Mouse (Mus musculus): ENCODE measurements around the gene Syt8. TPM values are rescaled to one million over a fixed set of nuclear protein-coding genes. Genes with fewer than 3 reads are reported as not detected.

Gene Syt8
- total RNA-seq, 2 experiments from 2014 or later, result not detected

GRCm38 (mm10) chr7:142416225-142416624, 18.4 kb upstream of the Syt8 start:
- H3K27ac ChIP-seq, result peak overlapping the region; percentile 80
- DNase-seq, result no peak
- H3K4me3 ChIP-seq, result no peak overlapping the region
- intact Hi-C loops (cut with DNase I), result no loop called here
- no peak for TF ChIP-seq CTCF (IDR thresholded peaks at IDR 0.05)

GRCm38 (mm10) chr7:142418027-142418426, 16.6 kb upstream of the Syt8 start:
- TF ChIP-seq CTCF (IDR thresholded peaks at IDR 0.05), result no peak
- H3K27ac ChIP-seq, result no peak overlapping the region
- intact Hi-C loops (cut with DNase I), result no loop called here
- H3K4me3 ChIP-seq, result no peak overlapping the region
- no peak for DNase-seq

DNA sequence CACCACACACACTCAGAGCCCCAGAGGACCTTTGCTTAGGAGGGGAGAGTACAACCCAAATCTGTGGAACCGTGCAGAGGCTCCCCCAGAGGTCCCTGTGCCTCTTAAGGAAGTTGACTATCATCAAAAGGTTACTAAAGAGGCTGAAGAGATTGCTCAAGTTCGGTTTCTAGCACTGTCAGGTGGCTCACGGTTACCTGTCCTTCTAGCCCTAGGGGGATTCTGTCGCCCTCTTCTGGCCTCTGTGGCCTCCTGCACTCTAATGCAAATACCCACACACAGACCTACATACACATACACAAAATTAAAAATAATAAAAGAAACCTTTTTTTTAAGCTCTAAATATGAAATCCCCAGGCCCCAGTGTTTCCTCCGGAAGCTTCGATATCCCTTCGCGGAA, 16.0 kb upstream of the Syt8 start:
- TF ChIP-seq CTCF (IDR thresholded peaks at IDR 0.05), result no peak
- intact Hi-C loops (cut with DNase I), result no loop called here
- Histone ChIP-seq H3K4me3 (no peak overlapping the region), H3K27ac (no peak overlapping the region)
- no peak for DNase-seq

GRCm38 (mm10) chr7:142419887-142420286, 14.8 kb upstream of the Syt8 start:
- no peak for TF ChIP-seq CTCF (IDR thresholded peaks at IDR 0.05)
- intact Hi-C loops (cut with DNase I), result no loop called here
- no peak overlapping the region for H3K4me3 ChIP-seq
- no peak for DNase-seq
- H3K27ac ChIP-seq, result no peak overlapping the region

- no peak for TF ChIP-seq CTCF (IDR thresholded peaks at IDR 0.05)
- intact Hi-C loops (cut with DNase I), result no loop called here
- no peak overlapping the region for H3K27ac ChIP-seq
- H3K4me3 ChIP-seq, result no peak overlapping the region
- DNase-seq, result no peak
Measured at GRCm38 (mm10) chr7:142421826-142422225, 12.8 kb upstream of the Syt8 start.

- TF ChIP-seq CTCF (IDR thresholded peaks at IDR 0.05), result peak; percentile 74
- Histone ChIP-seq H3K27ac (no peak overlapping the region), H3K4me3 (no peak overlapping the region)
- peak; percentile 62 for DNase-seq
- intact Hi-C loops (cut with DNase I), result loop anchor here (5.0 kb wide), 1 partner anchor 38 kb away; the partner anchor contains the start of gene Ctsd
Measured at GRCm38 (mm10) chr7:142425641-142426213, 8.9 kb upstream of the Syt8 start.

DNA sequence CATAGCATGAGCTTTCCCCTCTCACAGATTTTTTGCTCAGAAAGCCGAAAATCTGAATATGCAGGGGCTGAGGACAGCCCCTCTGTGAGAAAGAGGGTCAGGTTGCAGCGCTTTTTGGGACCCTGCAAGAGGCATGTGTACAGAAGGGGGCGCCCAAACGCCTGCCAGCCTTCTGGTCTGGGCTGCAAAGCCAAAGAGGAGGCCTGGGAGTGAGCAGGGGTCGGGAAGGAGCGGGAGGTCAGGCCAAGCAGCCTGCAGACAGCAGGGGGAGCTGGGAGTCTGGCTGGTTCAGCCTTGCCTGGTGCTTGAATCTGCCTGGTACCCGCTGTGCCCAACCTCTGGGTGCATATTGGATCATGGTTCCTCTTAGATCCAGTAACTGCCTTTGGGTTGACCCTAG, 6.4 kb upstream of the Syt8 start:
- TF ChIP-seq CTCF (IDR thresholded peaks at IDR 0.05), result peak; percentile 52
- no peak overlapping the region for H3K27ac ChIP-seq
- peak; percentile 61 for DNase-seq
- no peak overlapping the region for H3K4me3 ChIP-seq
- intact Hi-C loops (cut with DNase I), result loop anchor here (5.0 kb wide), 1 partner anchor 41 kb away; the partner anchor contains the start of gene Ctsd

GRCm38 (mm10) chr7:142430160-142430678, 4.4 kb upstream of the Syt8 start:
- intact Hi-C loops (cut with DNase I), result no loop called here
- peak overlapping the region; percentile 16; the same call in 1 of the 2 replicates for H3K27ac ChIP-seq
- no peak overlapping the region for H3K4me3 ChIP-seq
- TF ChIP-seq CTCF (IDR thresholded peaks at IDR 0.05), result no peak
- peak; percentile 61 for DNase-seq

GRCm38 (mm10) chr7:142431106-142431505, 3.5 kb upstream of the Syt8 start:
- H3K27ac ChIP-seq, result no peak overlapping the region
- no peak for TF ChIP-seq CTCF (IDR thresholded peaks at IDR 0.05)
- intact Hi-C loops (cut with DNase I), result no loop called here
- H3K4me3 ChIP-seq, result no peak overlapping the region
- DNase-seq, result no peak

DNA sequence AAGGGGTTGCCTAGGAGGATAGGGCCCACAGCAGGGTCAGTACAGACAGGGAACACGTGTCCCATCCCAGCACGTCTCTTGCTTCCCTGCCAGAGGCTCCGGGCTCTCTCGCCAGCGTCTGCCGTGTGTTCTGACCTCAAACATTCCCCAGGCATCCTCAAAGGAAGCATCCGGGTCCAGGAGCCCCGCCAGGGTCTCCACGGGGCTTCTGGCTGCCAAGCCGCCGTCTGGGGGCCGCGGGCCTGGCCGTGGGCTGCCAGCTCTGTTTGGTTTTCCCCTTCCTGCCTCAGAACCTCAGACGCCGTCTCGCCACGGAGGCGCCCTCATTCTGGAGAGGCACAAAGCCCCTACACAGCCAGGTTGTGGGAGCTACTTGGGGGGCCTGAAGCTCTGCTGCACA, 1.0 kb upstream of the Syt8 start:
- intact Hi-C loops (cut with DNase I), result loop anchor here (2.0 kb wide), 1 partner anchor 147 kb away; no protein-coding TSS in a partner anchor
- no peak for TF ChIP-seq CTCF (IDR thresholded peaks at IDR 0.05)
- Histone ChIP-seq H3K4me3 (no peak overlapping the region), H3K27ac (peak overlapping the region; percentile 40; the same call in 1 of the 2 replicates)
- peak; percentile 38 for DNase-seq

DNA sequence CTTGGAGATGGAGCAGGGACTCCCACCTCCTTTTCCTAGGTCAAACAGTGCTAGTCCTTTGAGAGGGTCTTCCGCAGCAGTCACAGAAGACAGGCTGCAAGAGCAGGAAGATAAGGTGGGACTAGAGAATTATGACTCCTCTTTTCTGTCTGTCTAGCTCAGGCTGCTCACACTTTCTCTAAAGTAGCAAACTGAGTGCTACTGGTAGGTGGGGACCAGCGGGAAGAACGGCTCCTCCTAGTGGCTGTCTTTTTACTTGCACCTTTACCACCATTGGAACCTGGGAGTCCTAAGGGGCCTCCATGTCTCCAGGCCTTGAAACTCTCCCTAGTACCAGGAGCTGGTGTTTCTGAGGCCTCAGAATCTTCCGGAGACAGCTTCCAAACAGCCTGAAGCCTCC, 874 bp downstream of the Syt8 start:
- 0 out of 2 replicates have a peak overlapping the region, but pooled peaks have one; percentile 48 for H3K27ac ChIP-seq
- intact Hi-C loops (cut with DNase I), result loop anchor here (2.0 kb wide), 1 partner anchor 145 kb away; no protein-coding TSS in a partner anchor
- H3K4me3 ChIP-seq, result no peak overlapping the region
- TF ChIP-seq CTCF (IDR thresholded peaks at IDR 0.05), result peak; percentile 92
- DNase-seq, result peak; percentile 59

- intact Hi-C loops (cut with DNase I), result no loop called here
- Histone ChIP-seq H3K4me3 (no peak overlapping the region), H3K27ac (peak overlapping the region; percentile 49; the same call in 1 of the 2 replicates)
- peak; percentile 34; the same call in 1 of the 2 replicates for TF ChIP-seq CTCF (IDR thresholded peaks at IDR 0.05)
- peak; percentile 63 for DNase-seq
Measured at GRCm38 (mm10) chr7:142437324-142437723, 2.7 kb downstream of the Syt8 start.

DNA sequence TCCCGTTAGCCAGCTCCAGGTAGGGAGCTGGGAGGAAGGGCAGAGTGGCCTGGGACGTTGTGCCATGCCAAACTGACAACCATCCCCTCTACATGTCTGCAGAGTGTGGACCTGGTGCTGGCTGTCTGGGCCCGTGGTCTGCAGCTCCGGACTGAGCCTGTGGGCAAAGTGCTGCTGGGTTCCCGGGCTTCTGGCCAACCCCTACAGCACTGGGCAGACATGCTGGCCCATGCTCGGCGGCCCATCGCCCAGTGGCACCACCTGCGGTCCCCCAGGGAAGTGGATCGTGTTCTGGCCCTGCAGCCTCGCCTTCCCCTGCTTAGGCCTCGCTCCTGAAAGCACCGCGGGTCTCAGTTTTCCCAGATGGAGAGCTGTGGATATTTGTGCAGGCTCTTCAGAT, 5.3 kb downstream of the Syt8 start:
- peak overlapping the region; percentile 82 for H3K4me3 ChIP-seq
- intact Hi-C loops (cut with DNase I), result no loop called here
- TF ChIP-seq CTCF (IDR thresholded peaks at IDR 0.05), result no peak
- H3K27ac ChIP-seq, result peak overlapping the region; percentile 98
- peak; percentile 86 for DNase-seq
